Mouse (Mus musculus) retina, embryonic 14.5 days (tissue): ENCODE results near the gene Rwdd2b.

Source experiments
- DNase-seq: peaks from one replicate; pipeline ENCODE4 v3.0.0-alpha.2; 2015; ENCODE audit warnings: low spot score

Gene Rwdd2b

GRCm38 (mm10) chr16:87420662-87421061 is 19.7 kb downstream of the Rwdd2b start:
- DNase-seq, result no peak

- DNase-seq, result no peak
Observed at GRCm38 (mm10) chr16:87405001-87405400, 35.4 kb downstream of the Rwdd2b start.

GRCm38 (mm10) chr16:87393813-87394548 is 46.4 kb downstream of the Rwdd2b start:
- peak; percentile 81 for DNase-seq

GRCm38 (mm10) chr16:87387444-87387977 is 52.9 kb downstream of the Rwdd2b start:
- DNase-seq, result no peak

GRCm38 (mm10) chr16:87384366-87384765 is 56.0 kb downstream of the Rwdd2b start:
- no peak for DNase-seq
